Comparison of ENCODE assay signal across 24 mouse cellular contexts in genomic region chr8:107580879-107581278, GRCm38 (mm10).
"Had no signal": no experiment of that assay in that cellular context is flagged by ENCODE, and none has a peak within 500 bp of the region (broad histone marks: within the 10 kb centered on the region; RNA-seq: fewer than 3 reads in every experiment).

No protein-coding gene starts in this region.

- H3K27me3 ChIP-seq: embryonic facial prominence, embryonic 12.5 days; embryonic facial prominence, embryonic 13.5 days; embryonic facial prominence, embryonic 15.5 days; forebrain, embryonic 12.5 days; forebrain, embryonic 13.5 days; forebrain, embryonic 15.5 days had no signal

- H3K27ac ChIP-seq: embryonic facial prominence, embryonic 10.5 days; embryonic facial prominence, embryonic 12.5 days; embryonic facial prominence, embryonic 13.5 days; embryonic facial prominence, embryonic 15.5 days; forebrain, embryonic 10.5 days; forebrain, embryonic 12.5 days; forebrain, embryonic 13.5 days; forebrain, embryonic 15.5 days; gastrocnemius, adult 2 months had no signal

- H3K4me3 ChIP-seq: embryonic facial prominence, embryonic 10.5 days; embryonic facial prominence, embryonic 12.5 days; embryonic facial prominence, embryonic 13.5 days; embryonic facial prominence, embryonic 15.5 days; erythroblast, embryonic 14.5 days; forebrain, embryonic 10.5 days; forebrain, embryonic 12.5 days; forebrain, embryonic 13.5 days; forebrain, embryonic 15.5 days; gastrocnemius, adult 2 months had no signal

- H3K9ac ChIP-seq: embryonic facial prominence, embryonic 12.5 days; embryonic facial prominence, embryonic 13.5 days; embryonic facial prominence, embryonic 15.5 days; forebrain, embryonic 12.5 days; forebrain, embryonic 13.5 days; forebrain, embryonic 15.5 days; forebrain, postnatal 0 days had no signal

- H3K9me3 ChIP-seq: embryonic facial prominence, embryonic 10.5 days; embryonic facial prominence, embryonic 12.5 days; embryonic facial prominence, embryonic 13.5 days; embryonic facial prominence, embryonic 15.5 days; forebrain, embryonic 10.5 days; forebrain, embryonic 12.5 days; forebrain, embryonic 13.5 days; forebrain, embryonic 15.5 days had no signal

- DNase-seq: cerebellum, adult 2 months; cerebellum, adult 8-10 months; cerebellum, adult 9-10 months; cerebellum, adult 9-11 months; cerebellum, postnatal 10 days; cerebellum, postnatal 14 days; cerebellum, postnatal 25 days; cerebellum, postnatal 36 days; embryo, embryonic 11 days; forebrain, postnatal 0 days; gastrocnemius, adult 2 months; gastrocnemius, postnatal 10 days; gastrocnemius, postnatal 14 days; gastrocnemius, postnatal 25 days; gastrocnemius, postnatal 36 days had no signal
